Mouse (Mus musculus) hindbrain, embryonic 15.5 days (tissue): Measurements from ENCODE around the gene Spc24. TPM values are rescaled to one million over a fixed set of nuclear protein-coding genes. Genes with fewer than 3 reads are reported as not detected.
"Not testable (repeated sequence)": the region's sequence is repeated elsewhere in the genome, so short reads cannot be mapped to it uniquely, and the experiment has no call there.

ENCODE experiments used
- ATAC-seq: fragments of 200-750 bp; cut with Nextera tagmentation; 2 replicates; pipeline ENCODE4 v1.8.0; 2017; ENCODE audit warnings: low read depth, moderate number of reproducible peaks, moderate TSS enrichment; ENCODE audit not compliant: low FRiP score
- H3K27ac ChIP-seq: fragments of 300-500 bp; sonication (generic); replicated peaks from 2 replicates; pipeline ENCODE4 v1.5.1; 2015; ENCODE audit warnings: mild to moderate bottlenecking, inconsistent platforms
- H3K27me3 ChIP-seq: fragments of 300-500 bp; sonication (generic); 2 replicates; pipeline ENCODE4 v1.6.1; 2015; ENCODE audit warnings: control low read depth, inconsistent platforms
- H3K36me3 ChIP-seq: fragments of 300-500 bp; sonication (generic); 2 replicates; pipeline ENCODE4 v1.6.1; 2015; ENCODE audit warnings: control low read depth, inconsistent platforms
- H3K4me1 ChIP-seq: fragments of 300-500 bp; sonication (generic); replicated peaks from 2 replicates; pipeline ENCODE4 v1.6.1; 2015; ENCODE audit warnings: control low read depth, inconsistent platforms
- H3K4me2 ChIP-seq: fragments of 300-500 bp; sonication (generic); 2 replicates; pipeline ENCODE4 v1.6.1; 2015; ENCODE audit warnings: moderate library complexity, mild to moderate bottlenecking, inconsistent platforms
- H3K4me3 ChIP-seq: fragments of 300-500 bp; sonication (generic); 2 replicates; pipeline ENCODE4 v1.5.1; 2015; ENCODE audit warnings: mild to moderate bottlenecking, inconsistent platforms
- H3K9ac ChIP-seq: fragments of 300-500 bp; sonication (generic); 2 replicates; pipeline ENCODE4 v1.6.1; 2015; ENCODE audit warnings: inconsistent platforms
- H3K9me3 ChIP-seq: fragments of 300-500 bp; sonication (generic); 2 replicates; pipeline ENCODE4 v1.6.1; 2016; ENCODE audit warnings: control low read depth, inconsistent platforms
- WGBS: fragments of 180-500 bp; shearing (Covaris S2); methylation state at CpG from one replicate; pipeline ENCODE4 v1.1.7; 2015; 5-methylcytosine and 5-hydroxymethylcytosine counted together
- polyA plus RNA-seq: library from polyadenylated mRNA; unstranded; fragments of >200 nt; fragmentation: Nextera tagmentation; extraction: Ambion mirVana; gene quantifications from 2 replicates; pipeline ENCODE4 v1.2.1, GENCODE M21; 2015

Gene Spc24
- polyA plus RNA-seq, 1 experiment from 2014 or later: 26.4 TPM

GRCm38 (mm10) chr9:21796259-21796658 is 36.2 kb upstream of the Spc24 start:
- Histone ChIP-seq H3K9ac (no peak overlapping the region), H3K4me1 (peaks cover 26% of the 10 kb centered on the region), H3K36me3 (no peaks in the 10 kb centered on the region), H3K27ac (0 out of 2 replicates have a peak overlapping the region, but pooled peaks have one; percentile 39), H3K9me3 (no peaks in the 10 kb centered on the region), H3K27me3 (peaks cover 7% of the 10 kb centered on the region), H3K4me3 (no peak overlapping the region), H3K4me2 (no peak overlapping the region)
- no peak for ATAC-seq
- 64% methylated on average over 3 of the region's 3 CpGs for WGBS

- Histone ChIP-seq H3K4me1 (peaks cover 26% of the 10 kb centered on the region), H3K27me3 (peaks cover 7% of the 10 kb centered on the region), H3K9me3 (no peaks in the 10 kb centered on the region), H3K9ac (no peak overlapping the region), H3K36me3 (no peaks in the 10 kb centered on the region), H3K4me3 (no peak overlapping the region), H3K27ac (no peak overlapping the region), H3K4me2 (no peak overlapping the region)
- WGBS: 80% methylated on average over 5 of the region's 5 CpGs
- no peak for ATAC-seq
These were observed 35.5 kb upstream of the Spc24 start for GRCm38 (mm10) chr9:21795579-21795978.

GRCm38 (mm10) chr9:21794925-21795324 is 34.8 kb upstream of the Spc24 start:
- Histone ChIP-seq H3K9ac (no peak overlapping the region), H3K27ac (no peak overlapping the region), H3K27me3 (peaks cover 7% of the 10 kb centered on the region), H3K9me3 (no peaks in the 10 kb centered on the region), H3K4me1 (peaks cover 26% of the 10 kb centered on the region), H3K4me3 (no peak overlapping the region), H3K36me3 (no peaks in the 10 kb centered on the region), H3K4me2 (no peak overlapping the region)
- WGBS: 93% methylated on average over 25 of the region's 25 CpGs
- no peak for ATAC-seq

GRCm38 (mm10) chr9:21794344-21794834 is 34.3 kb upstream of the Spc24 start:
- Histone ChIP-seq H3K36me3 (no peaks in the 10 kb centered on the region), H3K4me3 (no peak overlapping the region), H3K4me2 (no peak overlapping the region), H3K4me1 (peaks cover 26% of the 10 kb centered on the region), H3K27me3 (peaks cover 7% of the 10 kb centered on the region), H3K27ac (no peak overlapping the region), H3K9me3 (no peaks in the 10 kb centered on the region), H3K9ac (no peak overlapping the region)
- ATAC-seq: no peak
- WGBS: 95% methylated on average over 18 of the region's 18 CpGs

- not testable (repeated sequence) for H3K27ac ChIP-seq, H3K4me2 ChIP-seq, H3K9ac ChIP-seq, H3K27me3 ChIP-seq, ATAC-seq, H3K36me3 ChIP-seq, H3K9me3 ChIP-seq, H3K4me3 ChIP-seq
- 98% methylated on average over 6 of the region's 6 CpGs for WGBS
- peaks cover 26% of the 10 kb centered on the region for H3K4me1 ChIP-seq
These were observed 33.4 kb upstream of the Spc24 start for GRCm38 (mm10) chr9:21793507-21793906.

GRCm38 (mm10) chr9:21792644-21793043 is 32.5 kb upstream of the Spc24 start:
- Histone ChIP-seq H3K9me3 (no peaks in the 10 kb centered on the region), H3K4me2 (no peak overlapping the region), H3K27ac (0 out of 2 replicates have a peak overlapping the region, but pooled peaks have one; percentile 15), H3K9ac (no peak overlapping the region), H3K4me3 (no peak overlapping the region), H3K27me3 (peaks cover 2% of the 10 kb centered on the region; the same call in 1 of the 2 replicates), H3K36me3 (no peaks in the 10 kb centered on the region), H3K4me1 (peaks cover 21% of the 10 kb centered on the region)
- 33% methylated on average over 8 of the region's 8 CpGs for WGBS
- 0 out of 2 replicates have a peak, but pooled peaks have one; percentile 52 for ATAC-seq

- WGBS: 62% methylated on average over 8 of the region's 8 CpGs
- no peaks in the 10 kb centered on the region for H3K36me3 ChIP-seq
- H3K4me2 ChIP-seq: no peak overlapping the region
- no peak for ATAC-seq
- peaks cover 18% of the 10 kb centered on the region for H3K4me1 ChIP-seq
- no peaks in the 10 kb centered on the region for H3K27me3 ChIP-seq
- H3K9ac ChIP-seq: no peak overlapping the region
- no peaks in the 10 kb centered on the region for H3K9me3 ChIP-seq
- no peak overlapping the region for H3K27ac ChIP-seq
- no peak overlapping the region for H3K4me3 ChIP-seq
These were observed 31.8 kb upstream of the Spc24 start for GRCm38 (mm10) chr9:21791861-21792260.

- ATAC-seq: no peak
- WGBS: 72% methylated on average over 9 of the region's 9 CpGs
These were observed 28.1 kb upstream of the Spc24 start for GRCm38 (mm10) chr9:21788234-21788633.

GRCm38 (mm10) chr9:21787654-21788053 is 27.6 kb upstream of the Spc24 start:
- H3K4me3 ChIP-seq: no peak overlapping the region
- 84% methylated on average over 5 of the region's 5 CpGs for WGBS
- no peaks in the 10 kb centered on the region for H3K9me3 ChIP-seq
- ATAC-seq: no peak
- H3K27me3 ChIP-seq: no peaks in the 10 kb centered on the region
- H3K36me3 ChIP-seq: no peaks in the 10 kb centered on the region
- no peak overlapping the region for H3K4me2 ChIP-seq
- peaks cover 8% of the 10 kb centered on the region; the same call in 1 of the 2 replicates for H3K4me1 ChIP-seq
- H3K27ac ChIP-seq: no peak overlapping the region
- H3K9ac ChIP-seq: no peak overlapping the region

More at GRCm38 (mm10) chr9:21788234-21788633, 28.1 kb upstream of the Spc24 start:
- Histone ChIP-seq H3K4me2 (no peak overlapping the region), H3K27me3 (no peaks in the 10 kb centered on the region), H3K9ac (no peak overlapping the region), H3K4me3 (no peak overlapping the region), H3K9me3 (no peaks in the 10 kb centered on the region), H3K4me1 (peaks cover 14% of the 10 kb centered on the region; the same call in 1 of the 2 replicates), H3K36me3 (no peaks in the 10 kb centered on the region), H3K27ac (no peak overlapping the region)

- H3K27ac ChIP-seq: no peak overlapping the region
- no peaks in the 10 kb centered on the region for H3K27me3 ChIP-seq
- ATAC-seq: no peak; the same call in 1 of the 2 replicates
- H3K9ac ChIP-seq: no peak overlapping the region
- H3K36me3 ChIP-seq: no peaks in the 10 kb centered on the region
- H3K9me3 ChIP-seq: no peaks in the 10 kb centered on the region
- H3K4me1 ChIP-seq: peaks cover 6% of the 10 kb centered on the region; the same call in 1 of the 2 replicates
- no peak overlapping the region for H3K4me3 ChIP-seq
- H3K4me2 ChIP-seq: no peak overlapping the region
- 8% methylated on average over 6 of the region's 6 CpGs for WGBS
These were observed 26.8 kb upstream of the Spc24 start for GRCm38 (mm10) chr9:21786906-21787305.

GRCm38 (mm10) chr9:21786309-21786708 is 26.2 kb upstream of the Spc24 start:
- H3K4me3 ChIP-seq, H3K36me3 ChIP-seq, H3K4me1 ChIP-seq, H3K27me3 ChIP-seq, ATAC-seq, H3K9me3 ChIP-seq, H3K4me2 ChIP-seq, H3K27ac ChIP-seq, H3K9ac ChIP-seq: not testable (repeated sequence)
- WGBS: 66% methylated on average over 2 of the region's 2 CpGs

- Histone ChIP-seq H3K36me3 (no peaks in the 10 kb centered on the region), H3K4me3 (no peak overlapping the region), H3K27me3 (no peaks in the 10 kb centered on the region), H3K4me2 (no peak overlapping the region), H3K9ac (no peak overlapping the region), H3K4me1 (no peaks in the 10 kb centered on the region), H3K9me3 (no peaks in the 10 kb centered on the region), H3K27ac (no peak overlapping the region)
- 91% methylated on average over 7 of the region's 7 CpGs for WGBS
- no peak for ATAC-seq
These were observed 24.6 kb upstream of the Spc24 start for GRCm38 (mm10) chr9:21784517-21785307.
